Mouse (Mus musculus) limb, embryonic 13.5 days (tissue): ENCODE data around the gene B4galt2. TPM values are rescaled to one million over a fixed set of nuclear protein-coding genes. Genes with fewer than 3 reads are reported as not detected.
A peak's percentile ranks its signal among the peaks of the same experiment; 100 is the strongest.

ENCODE experiments used
- ATAC-seq: fragments of 200-750 bp; cut with Nextera tagmentation; 2 replicates; pipeline ENCODE4 v1.8.0; 2017; ENCODE audit warnings: low read depth, moderate number of reproducible peaks, moderate TSS enrichment; ENCODE audit not compliant: low FRiP score
- H3K27ac ChIP-seq: fragments of 300-500 bp; sonication (generic); 2 replicates; pipeline ENCODE4 v1.5.1; 2015; ENCODE audit warnings: inconsistent platforms, mild to moderate bottlenecking, moderate library complexity
- H3K27me3 ChIP-seq: fragments of 300-500 bp; sonication (generic); 2 replicates; pipeline ENCODE4 v1.6.1; 2015; ENCODE audit warnings: mild to moderate bottlenecking, inconsistent platforms
- H3K36me3 ChIP-seq: fragments of 300-500 bp; sonication (generic); 2 replicates; pipeline ENCODE4 v1.6.1; 2015; ENCODE audit warnings: inconsistent platforms, mild to moderate bottlenecking, moderate library complexity
- H3K4me1 ChIP-seq: fragments of 300-500 bp; sonication (generic); 2 replicates; pipeline ENCODE4 v1.6.1; 2015; ENCODE audit warnings: inconsistent platforms
- H3K4me2 ChIP-seq: fragments of 300-500 bp; sonication (generic); replicated peaks from 2 replicates; pipeline ENCODE4 v1.6.1; 2015; ENCODE audit warnings: inconsistent platforms, mild to moderate bottlenecking, moderate library complexity
- H3K4me3 ChIP-seq: fragments of 300-500 bp; sonication (generic); 2 replicates; pipeline ENCODE4 v1.5.1; 2015; ENCODE audit warnings: moderate library complexity, mild to moderate bottlenecking, inconsistent platforms
- H3K9ac ChIP-seq: fragments of 300-500 bp; sonication (generic); 2 replicates; pipeline ENCODE4 v1.6.1; 2015; ENCODE audit warnings: mild to moderate bottlenecking, inconsistent platforms
- H3K9me3 ChIP-seq: fragments of 300-500 bp; sonication (generic); 2 replicates; pipeline ENCODE4 v1.6.1; 2016; ENCODE audit warnings: inconsistent platforms
- WGBS: fragments of 180-500 bp; shearing (Covaris S2); methylation state at CpG from one replicate; pipeline ENCODE4 v1.1.7; 2015; 5-methylcytosine and 5-hydroxymethylcytosine counted together
- polyA plus RNA-seq: library from polyadenylated mRNA; unstranded; fragments of >200 nt; fragmentation: Nextera tagmentation; extraction: Ambion mirVana; gene quantifications from 2 replicates; pipeline ENCODE4 v1.2.1, GENCODE M21; 2015

Gene B4galt2
- polyA plus RNA-seq, 1 experiment from 2014 or later = 32.8 TPM

DNA sequence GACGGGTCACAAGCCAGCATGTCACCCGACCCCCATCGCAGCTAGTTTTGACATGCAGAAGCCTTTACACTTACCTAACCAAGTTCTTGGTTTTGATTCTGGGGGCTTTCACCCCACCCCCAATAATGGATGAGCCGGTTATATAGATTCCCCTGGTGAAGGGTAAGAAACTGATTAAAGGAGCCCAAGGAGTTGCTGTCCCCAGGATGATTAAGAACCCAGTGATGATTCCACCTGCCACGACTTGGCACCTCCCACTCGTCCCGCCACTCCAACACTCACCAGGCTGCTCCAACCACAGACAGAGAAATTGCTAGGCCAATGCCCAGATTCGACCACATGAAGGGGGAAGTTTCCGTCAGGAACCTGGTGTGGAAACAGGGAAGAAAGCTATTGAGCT, 2.7 kb upstream of the B4galt2 start:
- no peaks in the 10 kb centered on the region for H3K27me3 ChIP-seq
- H3K36me3 ChIP-seq = peaks cover 38% of the 10 kb centered on the region
- no peaks in the 10 kb centered on the region for H3K9me3 ChIP-seq
- H3K9ac ChIP-seq = peak overlapping the region; percentile 85
- peak overlapping the region; percentile 90 for H3K4me2 ChIP-seq
- peak overlapping the region; percentile 92 for H3K4me3 ChIP-seq
- ATAC-seq = no peak
- H3K4me1 ChIP-seq = peaks cover 35% of the 10 kb centered on the region
- H3K27ac ChIP-seq = no peak overlapping the region
- 84% methylated on average over 9 of the region's 9 CpGs for WGBS

- 92% methylated on average over 10 of the region's 10 CpGs for WGBS
- Histone ChIP-seq H3K36me3 (peaks cover 44% of the 10 kb centered on the region), H3K9ac (no peak overlapping the region), H3K27ac (no peak overlapping the region), H3K4me2 (no peak overlapping the region), H3K4me3 (no peak overlapping the region), H3K4me1 (peaks cover 33% of the 10 kb centered on the region), H3K9me3 (no peaks in the 10 kb centered on the region), H3K27me3 (no peaks in the 10 kb centered on the region)
- no peak for ATAC-seq
These were observed 1.8 kb upstream of the B4galt2 start for GRCm38 (mm10) chr4:117885093-117885492.

DNA sequence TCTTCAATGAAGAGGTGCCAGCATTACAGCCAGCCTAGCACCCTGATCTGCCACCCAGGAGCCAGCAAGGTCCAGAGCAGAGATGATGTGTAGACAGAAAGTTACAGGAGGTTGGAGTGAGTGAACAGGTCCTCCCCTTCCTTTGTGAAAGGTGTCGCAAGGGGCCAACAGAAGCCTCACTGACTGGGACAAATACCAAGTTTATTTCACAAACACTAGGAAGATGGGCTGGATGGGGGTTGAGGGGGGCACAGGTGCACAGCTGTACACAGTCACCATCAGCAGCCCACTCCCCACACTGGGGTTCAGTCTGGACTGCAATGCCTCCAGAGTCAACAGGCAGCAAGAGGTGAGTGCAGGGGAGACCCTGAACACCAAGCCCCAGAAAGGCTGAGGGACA, 859 bp upstream of the B4galt2 start:
- Histone ChIP-seq H3K9ac (peak overlapping the region; percentile 91), H3K36me3 (peaks cover 44% of the 10 kb centered on the region), H3K4me1 (peaks cover 33% of the 10 kb centered on the region), H3K27me3 (no peaks in the 10 kb centered on the region), H3K4me3 (peak overlapping the region; percentile 83), H3K4me2 (peak overlapping the region; percentile 81), H3K27ac (0 out of 2 replicates have a peak overlapping the region, but pooled peaks have one; percentile 85), H3K9me3 (no peaks in the 10 kb centered on the region)
- WGBS = 89% methylated on average over 1 of the region's 1 CpGs
- no peak for ATAC-seq

GRCm38 (mm10) chr4:117878703-117879102, 4.6 kb downstream of the B4galt2 start:
- Histone ChIP-seq H3K4me1 (peaks cover 14% of the 10 kb centered on the region), H3K4me3 (no peak overlapping the region), H3K9me3 (no peaks in the 10 kb centered on the region), H3K4me2 (no peak overlapping the region), H3K27ac (no peak overlapping the region), H3K9ac (no peak overlapping the region), H3K36me3 (peaks cover 77% of the 10 kb centered on the region), H3K27me3 (no peaks in the 10 kb centered on the region)
- WGBS = 80% methylated on average over 5 of the region's 5 CpGs
- no peak for ATAC-seq

DNA sequence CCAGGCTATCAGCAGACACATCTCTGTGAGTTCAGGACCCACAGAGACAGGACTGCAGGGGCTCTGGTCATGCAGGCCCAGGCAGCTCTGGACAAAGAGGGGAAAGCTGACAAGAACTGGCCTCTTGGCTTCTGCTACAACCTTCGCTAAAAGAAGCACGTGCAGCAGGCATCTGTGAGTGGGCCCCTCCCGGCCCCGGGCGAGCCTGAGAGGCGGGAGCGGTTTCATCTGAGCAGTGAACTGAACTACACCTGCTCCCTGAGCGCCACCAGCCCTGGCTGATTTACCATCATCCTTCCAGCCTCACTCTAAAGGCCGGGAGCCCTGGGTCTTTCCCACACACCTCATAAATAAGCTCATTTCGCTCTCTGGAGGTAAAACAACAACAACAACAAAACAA, 5.0 kb downstream of the B4galt2 start:
- no peaks in the 10 kb centered on the region for H3K9me3 ChIP-seq
- H3K4me3 ChIP-seq = no peak overlapping the region
- WGBS = 63% methylated on average over 10 of the region's 10 CpGs
- no peak overlapping the region for H3K4me2 ChIP-seq
- H3K4me1 ChIP-seq = peaks cover 11% of the 10 kb centered on the region
- H3K27ac ChIP-seq = no peak overlapping the region
- H3K36me3 ChIP-seq = peaks cover 81% of the 10 kb centered on the region
- no peaks in the 10 kb centered on the region for H3K27me3 ChIP-seq
- H3K9ac ChIP-seq = no peak overlapping the region
- no peak for ATAC-seq

- Histone ChIP-seq H3K4me1 (peaks cover 12% of the 10 kb centered on the region), H3K36me3 (peaks cover 59% of the 10 kb centered on the region), H3K4me3 (no peak overlapping the region), H3K4me2 (no peak overlapping the region), H3K27ac (no peak overlapping the region), H3K27me3 (no peaks in the 10 kb centered on the region), H3K9ac (no peak overlapping the region), H3K9me3 (no peaks in the 10 kb centered on the region)
- no peak for ATAC-seq
- 92% methylated on average over 9 of the region's 9 CpGs for WGBS
These were observed 9.7 kb downstream of the B4galt2 start for GRCm38 (mm10) chr4:117873615-117874014.

DNA sequence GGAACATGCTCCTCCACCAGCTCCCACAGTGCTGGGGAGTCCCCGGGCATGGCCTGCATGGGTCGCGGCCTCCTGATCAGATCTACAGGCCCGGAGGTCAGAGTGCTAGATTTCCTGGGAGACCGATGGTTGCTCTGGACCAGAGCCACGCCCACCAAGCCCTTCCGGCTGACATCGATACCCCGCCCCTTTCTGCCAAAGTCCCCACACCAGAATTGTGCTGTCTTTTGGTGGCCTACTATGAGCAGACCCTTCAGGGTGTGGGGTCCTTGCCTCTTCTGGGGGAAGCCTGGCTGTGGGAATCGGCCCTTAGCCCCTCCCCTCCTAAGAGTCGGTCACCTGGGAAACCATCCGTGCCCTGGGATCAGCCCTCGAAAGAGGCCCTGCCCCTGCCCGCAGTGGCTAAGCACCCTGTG, 10.8 kb downstream of the B4galt2 start, which contains the start of gene Ccdc24:
Gene Ccdc24 (minus strand): TSS at position 87 of the 416 bp plus-strand sequence.
- Histone ChIP-seq H3K36me3 (peaks cover 53% of the 10 kb centered on the region), H3K27ac (no peak within 1 kb of the TSS), H3K4me3 (peak within 1 kb of the TSS; percentile 18), H3K4me1 (peaks cover 16% of the 10 kb centered on the region), H3K9me3 (no peaks in the 10 kb centered on the region), H3K27me3 (no peaks in the 10 kb centered on the region), H3K4me2 (peak within 1 kb of the TSS; percentile 56), H3K9ac (peak within 1 kb of the TSS; percentile 45)
- ATAC-seq = no peak
- 8% methylated on average over 14 of the region's 14 CpGs for whole genome bisulfite sequencing

GRCm38 (mm10) chr4:117871787-117872186, 11.5 kb downstream of the B4galt2 start:
- H3K27ac ChIP-seq = no peak overlapping the region
- no peaks in the 10 kb centered on the region for H3K9me3 ChIP-seq
- WGBS = 46% methylated on average over 7 of the region's 7 CpGs
- peaks cover 16% of the 10 kb centered on the region for H3K4me1 ChIP-seq
- H3K36me3 ChIP-seq = peaks cover 46% of the 10 kb centered on the region
- H3K4me3 ChIP-seq = no peak overlapping the region
- H3K4me2 ChIP-seq = no peak overlapping the region
- no peaks in the 10 kb centered on the region for H3K27me3 ChIP-seq
- no peak overlapping the region for H3K9ac ChIP-seq
- ATAC-seq = no peak

GRCm38 (mm10) chr4:117870437-117870836, 12.8 kb downstream of the B4galt2 start:
- Histone ChIP-seq H3K4me1 (peaks cover 26% of the 10 kb centered on the region), H3K4me2 (no peak overlapping the region), H3K27ac (no peak overlapping the region), H3K27me3 (no peaks in the 10 kb centered on the region), H3K9me3 (no peaks in the 10 kb centered on the region), H3K36me3 (peaks cover 32% of the 10 kb centered on the region), H3K4me3 (no peak overlapping the region), H3K9ac (no peak overlapping the region)
- ATAC-seq = no peak
- WGBS = 53% methylated on average over 1 of the region's 1 CpGs

DNA sequence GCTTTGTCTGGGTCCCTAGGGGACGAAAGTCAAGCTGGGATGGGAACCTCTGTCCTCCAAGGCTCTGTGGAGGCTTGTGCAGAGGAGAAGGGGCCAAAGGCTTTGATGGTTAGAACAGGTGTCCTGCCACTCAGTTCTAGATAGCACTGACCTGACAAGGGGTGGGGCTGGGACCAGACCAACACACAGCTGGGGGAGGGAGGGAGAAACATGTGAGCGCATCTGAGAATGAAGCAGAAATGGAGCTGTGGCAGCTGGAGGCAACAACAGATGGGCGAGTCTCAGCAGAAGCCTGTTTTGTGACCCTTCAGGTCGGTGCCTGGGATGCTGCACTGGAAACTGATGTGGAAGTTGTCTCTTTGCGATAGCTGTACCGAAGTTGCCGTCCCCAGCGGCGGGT, 14.0 kb downstream of the B4galt2 start:
- no peaks in the 10 kb centered on the region for H3K27me3 ChIP-seq
- ATAC-seq = peak; percentile 9; the same call in 1 of the 2 replicates
- no peak overlapping the region for H3K9ac ChIP-seq
- no peak overlapping the region for H3K4me2 ChIP-seq
- peaks cover 29% of the 10 kb centered on the region for H3K36me3 ChIP-seq
- H3K9me3 ChIP-seq = no peaks in the 10 kb centered on the region
- peaks cover 26% of the 10 kb centered on the region for H3K4me1 ChIP-seq
- 59% methylated on average over 9 of the region's 9 CpGs for WGBS
- H3K4me3 ChIP-seq = no peak overlapping the region
- no peak overlapping the region for H3K27ac ChIP-seq

GRCm38 (mm10) chr4:117867823-117868222, 15.5 kb downstream of the B4galt2 start:
- peak overlapping the region; percentile 35; the same call in 1 of the 2 replicates for H3K4me2 ChIP-seq
- no peaks in the 10 kb centered on the region for H3K27me3 ChIP-seq
- ATAC-seq = no peak
- H3K4me3 ChIP-seq = peak overlapping the region; percentile 10; the same call in 1 of the 2 replicates
- peaks cover 25% of the 10 kb centered on the region for H3K4me1 ChIP-seq
- H3K9ac ChIP-seq = no peak overlapping the region
- peaks cover 22% of the 10 kb centered on the region for H3K36me3 ChIP-seq
- no peaks in the 10 kb centered on the region for H3K9me3 ChIP-seq
- no peak overlapping the region for H3K27ac ChIP-seq
- WGBS = 17% methylated on average over 24 of the region's 24 CpGs

- Histone ChIP-seq H3K27me3 (no peaks in the 10 kb centered on the region), H3K4me1 (peaks cover 17% of the 10 kb centered on the region), H3K9ac (no peak overlapping the region), H3K9me3 (no peaks in the 10 kb centered on the region), H3K27ac (no peak overlapping the region), H3K4me3 (no peak overlapping the region), H3K4me2 (no peak overlapping the region), H3K36me3 (peaks cover 22% of the 10 kb centered on the region)
- ATAC-seq = no peak
- WGBS = 81% methylated on average over 6 of the region's 6 CpGs
These were observed 16.3 kb downstream of the B4galt2 start for GRCm38 (mm10) chr4:117867000-117867399.

DNA sequence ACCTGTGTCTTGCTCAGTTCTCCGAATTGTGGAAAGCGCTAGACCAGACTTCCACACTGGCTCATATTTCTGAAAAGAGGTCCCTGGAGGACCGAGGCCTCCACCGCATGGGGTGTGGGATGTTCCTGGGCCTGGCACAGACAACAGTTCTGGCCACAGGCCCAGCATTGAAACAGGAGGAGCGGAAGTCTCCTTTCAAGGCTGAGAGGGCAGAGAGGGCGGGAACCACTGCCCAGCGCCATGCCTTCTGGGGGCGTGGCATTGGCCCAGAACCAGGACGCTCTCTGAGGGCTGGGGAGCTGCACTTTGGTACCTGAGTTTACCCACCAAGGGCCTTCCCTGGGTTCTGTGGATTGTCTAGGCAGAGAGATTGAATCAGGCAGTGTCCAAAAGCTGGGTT, 17.2 kb downstream of the B4galt2 start:
- Histone ChIP-seq H3K9ac (no peak overlapping the region), H3K4me3 (no peak overlapping the region), H3K27ac (no peak overlapping the region; the same call in 1 of the 2 replicates), H3K9me3 (no peaks in the 10 kb centered on the region), H3K36me3 (peaks cover 22% of the 10 kb centered on the region), H3K27me3 (no peaks in the 10 kb centered on the region), H3K4me1 (peaks cover 13% of the 10 kb centered on the region), H3K4me2 (no peak overlapping the region)
- 53% methylated on average over 9 of the region's 9 CpGs for WGBS
- ATAC-seq = peak; percentile 17; the same call in 1 of the 2 replicates
